Mouse (Mus musculus): ENCODE results near the gene Cct5.

- TF ChIP-seq CTCF (IDR thresholded peaks at IDR 0.05; ENCODE audit: insufficient read depth, low read depth, low read length) (no peak), POLR2A (IDR thresholded peaks at IDR 0.05; ENCODE audit: insufficient read depth, low read depth, low read length) (peak; percentile 79)
These were observed at the start of gene Cct5, which contains the start of gene Fam173b for GRCm38 (mm10) chr15:31601646-31602374.

Measured in olfactory bulb, adult 2 months (tissue).